17 mouse cellular contexts compared by ENCODE assay signal in genomic region chr1:19344445-19344844, GRCm38 (mm10).
"Had no signal": no experiment of that assay in that cellular context is flagged by ENCODE, and none has a peak within 500 bp of the region (broad histone marks: within the 10 kb centered on the region; RNA-seq: fewer than 3 reads in every experiment).

No protein-coding gene starts in this region.

- ATAC-seq: liver, postnatal 0 days; lung, postnatal 0 days; midbrain, embryonic 15.5 days had no signal

- H3K9me3 ChIP-seq: kidney, embryonic 15.5 days; limb, embryonic 15.5 days; midbrain, embryonic 12.5 days; midbrain, embryonic 15.5 days; neural tube, embryonic 13.5 days had no signal

- H3K27me3 ChIP-seq: kidney, embryonic 15.5 days; midbrain, embryonic 12.5 days; midbrain, embryonic 15.5 days; neural tube, embryonic 13.5 days had no signal

- H3K36me3 ChIP-seq: kidney, embryonic 15.5 days; limb, embryonic 15.5 days; midbrain, embryonic 12.5 days; midbrain, embryonic 15.5 days; neural tube, embryonic 13.5 days had no signal

- DNase-seq: kidney, adult 8-10 months; kidney, postnatal 25 days; layer of hippocampus, adult 9-11 months; liver, postnatal 0 days; lung, embryonic 14.5 days; thymus, adult 18-20 months; thymus, postnatal 36 days had no signal

- H3K9ac ChIP-seq: kidney, embryonic 15.5 days; limb, embryonic 15.5 days; liver, embryonic 14.5 days; liver, postnatal 0 days; lung, embryonic 14.5 days; midbrain, embryonic 12.5 days; midbrain, embryonic 15.5 days; neural tube, embryonic 13.5 days had no signal

- H3K4me1 ChIP-seq: kidney, embryonic 15.5 days; limb, embryonic 15.5 days; midbrain, embryonic 12.5 days; midbrain, embryonic 15.5 days; neural tube, embryonic 13.5 days had no signal

- H3K4me3 ChIP-seq: kidney, embryonic 15.5 days; layer of hippocampus, adult 2 months; limb, embryonic 15.5 days; midbrain, embryonic 12.5 days; midbrain, embryonic 15.5 days; neural tube, embryonic 13.5 days had no signal

- H3K27ac ChIP-seq: kidney, embryonic 15.5 days; layer of hippocampus, adult 2 months; limb, embryonic 15.5 days; liver, embryonic 14.5 days; macrophage; midbrain, embryonic 12.5 days; midbrain, embryonic 15.5 days; neural tube, embryonic 13.5 days had no signal

- H3K4me2 ChIP-seq: kidney, embryonic 15.5 days; limb, embryonic 15.5 days; liver, embryonic 11.5 days; lung, embryonic 14.5 days; midbrain, embryonic 12.5 days; midbrain, embryonic 15.5 days; neural tube, embryonic 13.5 days had no signal
